Mouse (Mus musculus) lung, adult 2 months (tissue): ENCODE measurements around the gene Slc38a1. TPM values are rescaled to one million over a fixed set of nuclear protein-coding genes. Genes with fewer than 3 reads are reported as not detected.

Source experiments
- DNase-seq: peaks from one replicate; pipeline ENCODE4 v3.0.0; 2022
- H3K4me1 ChIP-seq: fragments of 200-500 bp; 2 replicates; pipeline ENCODE4 v1.6.1; 2011; ENCODE audit warnings: low read length; ENCODE audit not compliant: control insufficient read depth, insufficient read depth
- H3K4me3 ChIP-seq: fragments of 200-500 bp; replicated peaks from 2 replicates; pipeline ENCODE3; 2011; ENCODE audit warnings: low read depth, mild to moderate bottlenecking, control low read depth, low read length; ENCODE audit errors: extremely low read depth
- CTCF ChIP-seq: fragments of 200-500 bp; IDR thresholded peaks from 2 replicates; pipeline ENCODE4 v1.5.1; 2011; ENCODE audit warnings: mild to moderate bottlenecking, low read length, control low read depth; ENCODE audit not compliant: insufficient read depth
- POLR2A ChIP-seq: fragments of 200-500 bp; IDR thresholded peaks from 2 replicates; pipeline ENCODE4 v1.6.1; 2011; ENCODE audit warnings: low read depth, mild to moderate bottlenecking, control low read depth, low read length, borderline replicate concordance; ENCODE audit errors: extremely low read depth
- WGBS: fragments of 180-500 bp; shearing (Covaris S2); methylation state at CpG from one replicate; pipeline ENCODE4 v1.1.7; 2018; 5-methylcytosine and 5-hydroxymethylcytosine counted together
- polyA plus RNA-seq: library from polyadenylated mRNA; depleted of rRNA; stranded (reverse); fragments of >200 nt; gene quantifications from 2 replicates; pipeline ENCODE4 v1.2.3, GENCODE M21; 2012

Gene Slc38a1
- polyA plus RNA-seq, 1 experiment, result 19.9 TPM

DNA sequence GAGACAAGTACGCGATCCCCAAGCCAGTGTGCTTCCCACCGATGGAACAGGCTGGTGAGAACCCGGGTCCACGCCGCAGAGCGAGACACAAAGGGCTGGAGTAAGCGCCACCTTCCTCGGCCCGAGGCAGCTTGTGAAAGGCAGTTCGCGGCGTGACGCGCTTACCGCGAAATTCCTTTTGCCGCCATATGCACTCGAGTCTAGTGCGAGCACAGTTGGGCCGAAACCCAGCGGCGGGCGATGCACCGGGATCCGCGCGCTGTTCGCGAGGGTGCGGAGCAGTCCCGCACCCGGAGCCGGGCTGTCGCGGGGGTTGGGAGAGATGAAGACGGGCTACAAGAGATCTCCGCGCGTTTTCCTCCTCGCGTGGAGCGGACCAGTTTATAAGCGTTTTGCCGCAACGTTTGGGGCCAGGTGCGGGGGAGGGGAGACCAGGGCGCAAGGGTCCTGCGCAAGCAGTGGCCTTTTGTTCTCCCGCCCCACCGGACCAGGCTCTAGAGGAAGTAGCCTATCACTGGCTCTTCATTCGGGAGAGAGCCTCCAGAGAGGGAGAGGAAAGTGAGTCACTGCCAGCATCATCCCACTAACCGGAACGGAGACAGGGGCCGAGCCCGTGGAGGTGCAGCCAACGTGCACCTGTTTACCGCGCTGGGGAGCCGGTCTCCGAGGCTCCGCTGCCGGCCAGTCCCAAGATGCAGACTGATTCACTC lies 1.4 kb downstream of the Slc38a1 start:
- Histone ChIP-seq H3K4me3 (peak overlapping the region; percentile 75), H3K4me1 (peaks cover 6% of the 10 kb centered on the region; the same call in 1 of the 2 replicates)
- TF ChIP-seq CTCF (no peak), POLR2A (peak; percentile 18; the same call in 1 of the 2 replicates)
- WGBS, result under 1% methylated on average over 63 of the region's 63 CpGs
- DNase-seq, result peak; percentile 46

DNA sequence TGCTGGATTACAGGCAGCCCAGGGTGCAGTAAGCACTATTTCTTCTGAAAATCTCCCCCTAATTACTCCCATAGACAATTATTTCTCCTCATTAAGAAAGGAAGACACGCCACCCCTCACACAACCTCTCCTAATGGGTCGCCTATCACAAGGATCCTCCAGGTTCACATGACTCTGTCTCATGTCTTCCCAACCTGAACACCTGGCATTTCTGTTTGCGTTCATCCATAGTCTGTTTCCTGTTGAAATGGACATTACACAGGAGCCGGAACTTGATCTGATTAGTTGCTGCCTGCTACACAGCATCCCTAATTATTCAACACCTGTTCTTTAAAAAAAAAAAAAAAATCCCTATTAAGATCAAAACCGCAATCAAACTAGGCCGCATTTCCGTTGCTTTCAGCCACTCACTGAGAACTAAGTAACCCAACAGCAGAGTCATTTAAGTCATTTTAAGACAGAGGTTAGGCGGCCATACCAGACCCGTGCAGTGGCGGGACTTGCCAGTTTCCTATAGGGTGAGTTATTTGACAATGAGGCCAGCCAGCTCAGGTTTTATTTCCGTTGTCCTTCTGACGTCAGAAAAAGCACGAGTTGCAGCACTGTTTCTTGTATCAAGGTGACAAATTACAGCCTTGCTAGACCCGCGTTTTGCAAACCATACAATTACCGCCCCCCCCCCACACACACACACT lies 2.3 kb downstream of the Slc38a1 start:
- TF ChIP-seq POLR2A (no peak), CTCF (no peak)
- Histone ChIP-seq H3K4me3 (peak overlapping the region; percentile 20), H3K4me1 (peaks cover 6% of the 10 kb centered on the region; the same call in 1 of the 2 replicates)
- 42% methylated on average over 16 of the region's 16 CpGs for WGBS
- no peak for DNase-seq

DNA sequence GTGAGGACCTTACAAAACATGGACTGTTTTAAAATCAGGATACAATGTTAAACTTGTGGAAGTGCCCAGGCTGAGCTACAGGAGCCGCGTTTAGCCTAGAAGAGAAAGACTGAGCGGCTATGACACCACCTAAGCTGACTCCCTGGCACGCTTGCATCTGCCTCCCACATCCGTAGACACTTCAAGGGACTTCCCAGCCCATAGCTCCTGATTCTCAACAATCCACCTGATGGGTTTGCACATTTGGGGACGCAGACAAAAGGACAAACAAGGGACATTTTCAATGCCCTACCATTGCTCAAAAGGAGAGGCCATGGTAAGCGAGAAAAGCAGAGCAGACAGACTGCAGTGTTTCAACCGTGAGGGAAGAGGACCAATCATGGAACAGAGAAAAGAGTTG lies 3.1 kb downstream of the Slc38a1 start:
- WGBS, result 81% methylated on average over 8 of the region's 8 CpGs

DNA sequence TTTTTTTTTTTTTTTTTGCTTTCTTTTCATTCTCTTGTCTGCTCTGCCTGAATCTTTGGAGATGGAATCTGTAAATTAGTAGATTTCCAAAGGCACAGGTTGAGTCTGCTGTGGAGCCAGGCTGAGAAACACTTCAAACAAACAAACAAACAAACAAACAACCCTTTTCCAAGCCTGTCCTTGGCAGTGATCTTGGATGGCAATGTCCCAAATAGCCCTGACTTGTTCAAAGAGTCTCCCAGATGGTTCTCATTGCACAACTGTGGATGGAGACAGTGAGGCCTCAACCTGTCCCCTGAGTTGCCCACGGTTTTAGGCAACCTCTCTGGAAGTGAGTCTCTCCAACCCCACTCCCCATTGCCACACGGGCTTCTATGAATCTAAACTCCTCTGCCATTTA lies 4.1 kb downstream of the Slc38a1 start:
- peaks cover 6% of the 10 kb centered on the region; the same call in 1 of the 2 replicates for H3K4me1 ChIP-seq
- no peak for DNase-seq
- no peak overlapping the region for H3K4me3 ChIP-seq
- TF ChIP-seq POLR2A, result no peak
- TF ChIP-seq CTCF, result no peak
- WGBS, result 78% methylated on average over 2 of the region's 2 CpGs

More for the DNA sequence above, 3.1 kb downstream of the Slc38a1 start:
- TF ChIP-seq CTCF (no peak), POLR2A (no peak)
- DNase-seq, result no peak
- no peak overlapping the region for H3K4me3 ChIP-seq
- peaks cover 6% of the 10 kb centered on the region; the same call in 1 of the 2 replicates for H3K4me1 ChIP-seq

DNA sequence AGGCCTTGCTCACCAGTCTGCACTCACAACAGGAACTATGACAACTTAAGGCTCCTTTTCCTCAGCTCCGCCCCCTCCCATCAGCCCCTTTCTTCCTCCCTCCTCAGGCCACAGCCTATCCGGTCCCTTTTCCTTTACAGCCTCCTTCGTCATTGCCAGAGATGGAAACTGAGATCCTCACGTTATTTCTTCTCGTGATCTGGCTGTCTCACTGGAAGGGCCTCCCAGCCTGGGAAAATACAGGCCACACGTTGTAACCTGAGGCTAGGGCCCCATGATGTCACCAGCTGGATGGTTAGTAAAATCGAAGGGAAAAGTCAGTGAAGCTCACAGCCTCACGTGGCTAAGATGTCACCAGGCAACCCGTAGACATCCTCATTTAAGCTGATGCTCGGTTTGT lies 4.5 kb downstream of the Slc38a1 start:
- 51% methylated on average over 10 of the region's 10 CpGs for WGBS
- Histone ChIP-seq H3K4me1 (peaks cover 6% of the 10 kb centered on the region; the same call in 1 of the 2 replicates), H3K4me3 (peak overlapping the region; percentile 33)
- no peak for DNase-seq
- TF ChIP-seq CTCF (no peak), POLR2A (no peak)

DNA sequence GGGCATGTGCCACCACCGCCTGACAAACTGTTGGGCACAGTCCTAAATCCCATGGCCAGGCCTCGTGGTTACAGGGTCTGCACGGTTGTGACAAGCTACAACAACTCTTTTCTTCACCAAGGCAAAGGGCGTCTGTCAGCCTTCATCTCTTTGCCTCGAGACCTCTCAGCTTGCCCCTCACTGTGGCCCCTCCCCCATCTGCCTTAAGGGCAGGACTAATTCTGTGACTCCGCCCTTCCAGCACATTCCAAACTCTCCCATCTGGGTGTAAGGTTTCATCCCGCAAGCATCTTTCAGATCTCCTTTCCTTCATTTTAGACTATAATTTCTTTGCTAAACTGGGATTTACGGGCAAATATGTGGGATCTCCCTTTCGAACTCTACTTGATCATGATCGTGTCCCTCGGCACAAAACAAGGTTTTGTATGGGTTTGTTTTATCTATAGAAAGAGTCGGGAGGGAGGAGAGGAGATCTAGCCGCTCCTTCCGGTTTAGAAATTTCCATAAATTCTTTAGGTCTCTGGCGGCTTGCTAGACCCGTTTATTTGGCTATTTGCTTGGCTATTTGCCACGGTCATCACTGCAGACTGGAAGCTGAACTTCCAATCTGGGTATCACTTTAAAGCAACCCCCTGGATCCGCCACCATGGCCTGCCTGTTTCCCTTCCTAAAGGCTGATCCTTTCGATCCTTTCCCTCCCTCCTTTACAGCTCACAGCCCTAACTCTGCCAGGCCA lies 7.9 kb downstream of the Slc38a1 start:
- WGBS, result 76% methylated on average over 19 of the region's 19 CpGs
- TF ChIP-seq CTCF (no peak), POLR2A (no peak)
- DNase-seq, result no peak
- Histone ChIP-seq H3K4me3 (no peak overlapping the region), H3K4me1 (no peaks in the 10 kb centered on the region)

DNA sequence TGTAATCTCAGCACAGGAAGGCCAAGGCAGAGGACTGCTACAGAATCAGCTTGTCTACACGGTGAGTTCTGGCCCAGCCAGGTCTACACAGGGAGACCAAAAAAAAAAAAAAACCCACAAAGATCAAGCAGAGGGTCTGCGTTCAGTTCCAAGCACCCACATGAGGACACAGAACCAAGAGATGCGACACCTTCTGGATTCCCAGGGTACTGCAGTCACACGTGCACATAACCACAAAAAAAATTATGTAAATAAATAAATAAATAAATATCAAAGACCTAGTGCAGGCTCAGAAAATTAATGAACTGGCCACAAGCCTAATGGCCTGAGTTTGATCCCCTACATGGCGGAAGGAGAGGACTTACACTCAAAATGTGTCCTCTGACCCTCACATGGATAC lies 10.5 kb downstream of the Slc38a1 start:
- WGBS, result 96% methylated on average over 5 of the region's 5 CpGs

DNA sequence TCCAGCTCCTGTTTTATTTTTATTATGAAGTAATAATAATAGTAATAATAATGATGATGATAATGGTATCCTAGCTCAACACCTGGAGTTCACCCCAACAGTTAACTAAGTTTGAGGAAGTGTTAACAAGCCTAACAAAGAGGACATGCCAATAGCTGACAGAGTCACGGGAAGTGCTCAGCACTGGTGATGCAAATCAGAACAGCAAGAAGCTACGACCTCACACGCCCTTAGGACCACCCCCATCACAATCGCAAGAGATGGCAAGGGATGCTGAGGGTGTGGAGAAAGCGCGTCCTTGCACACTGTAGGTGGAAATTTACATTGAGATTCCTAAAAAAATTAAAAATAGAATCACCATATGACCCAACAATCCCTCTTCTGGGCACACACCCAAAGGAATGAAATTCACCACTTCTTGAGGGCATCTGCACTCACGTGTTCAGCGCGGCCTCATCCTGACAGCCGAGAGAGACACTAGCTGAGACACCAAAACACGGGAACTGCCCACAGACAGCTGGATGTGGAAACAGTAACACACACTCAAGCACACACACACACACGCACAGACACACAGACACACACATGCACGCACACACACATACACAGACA lies 11.5 kb downstream of the Slc38a1 start:
- WGBS, result 70% methylated on average over 13 of the region's 13 CpGs
- Histone ChIP-seq H3K4me1 (no peaks in the 10 kb centered on the region), H3K4me3 (no peak overlapping the region)
- TF ChIP-seq POLR2A (no peak), CTCF (no peak)
- no peak for DNase-seq

More for the DNA sequence above, 10.5 kb downstream of the Slc38a1 start:
- no peak for DNase-seq
- Histone ChIP-seq H3K4me3 (no peak overlapping the region), H3K4me1 (no peaks in the 10 kb centered on the region)
- no peak for TF ChIP-seq POLR2A

DNA sequence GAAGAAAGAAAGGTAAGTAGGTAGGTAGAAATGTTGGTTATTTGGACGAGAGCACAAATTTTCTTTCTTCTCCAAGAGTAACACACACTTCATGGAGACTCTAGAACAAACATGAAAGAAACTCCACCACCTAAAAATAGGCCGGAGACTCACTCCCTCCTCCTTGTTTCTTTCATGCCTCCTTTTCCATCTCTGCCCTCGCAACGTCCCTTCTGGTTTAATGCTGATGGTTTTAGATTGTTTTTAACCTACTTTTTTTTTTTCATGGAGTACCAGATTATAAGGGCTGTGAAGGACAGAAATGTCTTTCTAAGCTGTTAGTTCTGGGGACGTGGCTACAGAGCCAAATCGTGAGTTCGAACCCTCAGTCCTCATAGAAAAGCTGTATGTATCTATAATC lies 14.5 kb downstream of the Slc38a1 start:
- TF ChIP-seq POLR2A (no peak), CTCF (no peak)
- 78% methylated on average over 7 of the region's 7 CpGs for WGBS
- Histone ChIP-seq H3K4me1 (no peaks in the 10 kb centered on the region), H3K4me3 (no peak overlapping the region)
- no peak for DNase-seq
